Mouse (Mus musculus): Measurements from ENCODE around the gene Cep164. TPM values are rescaled to one million over a fixed set of nuclear protein-coding genes. Genes with fewer than 3 reads are reported as not detected.
"Not testable (repeated sequence)": the region's sequence is repeated elsewhere in the genome, so short reads cannot be mapped to it uniquely, and the experiment has no call there.

Gene Cep164
- polyA plus RNA-seq, 1 experiment = 30.5 TPM

DNA sequence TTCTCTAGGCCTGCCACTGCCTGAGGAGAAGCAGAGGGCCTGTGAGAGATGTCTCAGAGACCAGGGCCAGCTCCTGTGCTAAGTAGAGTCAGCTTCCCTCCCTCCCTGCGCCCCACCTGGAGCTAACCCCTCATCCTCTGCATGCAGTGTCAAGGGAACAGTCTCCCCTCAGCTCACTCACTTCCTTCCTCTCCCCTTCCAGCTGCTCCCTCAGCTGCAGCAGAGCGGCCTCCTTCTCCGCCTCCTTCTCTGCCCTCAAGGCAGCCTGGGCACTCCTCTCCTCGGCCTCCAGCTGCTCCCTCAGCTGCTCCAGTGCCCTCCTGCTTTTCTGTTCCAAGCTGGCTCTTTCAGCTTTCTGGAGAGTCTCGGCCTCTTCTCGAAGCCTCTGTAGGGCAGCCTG lies 49.3 kb downstream of the Cep164 start:
- WGBS = 45% methylated on average over 6 of the region's 6 CpGs
- TF ChIP-seq CTCF (IDR thresholded peaks at IDR 0.05; ENCODE audit: borderline replicate concordance, insufficient read depth, low read depth, low read length) (no peak), POLR2A (IDR thresholded peaks at IDR 0.05; ENCODE audit: borderline replicate concordance, insufficient read depth, low read length) (no peak)
- no peak overlapping the region for H3K4me3 ChIP-seq (replicated peaks; ENCODE audit: insufficient read depth, low read depth, low read length)
- no peaks in the 10 kb centered on the region for H3K27me3 ChIP-seq (ENCODE audit: control insufficient read depth, insufficient read depth, low read length)
- DNase-seq = no peak
- 0 out of 2 replicates have a peak, but pooled peaks cover 4% of the 10 kb centered on the region for H3K4me1 ChIP-seq (ENCODE audit: control insufficient read depth, insufficient read depth, low read length)
- H3K27ac ChIP-seq (ENCODE audit: insufficient read depth, low read length) = no peak overlapping the region

DNA sequence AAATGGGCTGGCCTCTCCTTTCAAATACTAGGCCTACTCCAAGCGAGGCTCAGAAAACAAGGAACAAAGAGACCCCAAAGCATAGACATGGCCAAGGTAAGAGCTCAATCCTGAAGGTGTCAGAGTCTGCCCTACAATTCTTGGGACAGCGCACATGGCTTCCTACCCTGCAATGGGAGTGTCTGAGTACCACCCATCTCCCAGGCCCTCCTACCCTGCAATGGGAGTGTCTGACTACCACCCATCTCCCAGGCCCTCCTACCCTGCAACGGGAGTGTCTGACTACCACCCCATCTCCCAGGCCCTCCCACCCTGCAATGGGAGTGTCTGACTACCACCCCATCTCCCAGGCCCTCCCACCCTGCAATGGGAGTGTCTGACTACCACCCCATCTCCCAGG lies 52.3 kb downstream of the Cep164 start:
- not testable (repeated sequence) for H3K4me1 ChIP-seq (ENCODE audit: control insufficient read depth, insufficient read depth, low read length); DNase-seq; H3K27me3 ChIP-seq (ENCODE audit: control insufficient read depth, insufficient read depth, low read length); H3K4me3 ChIP-seq (replicated peaks; ENCODE audit: insufficient read depth, low read depth, low read length); H3K27ac ChIP-seq (ENCODE audit: insufficient read depth, low read length)
- WGBS = 90% methylated on average over 3 of the region's 3 CpGs

- peaks cover 4% of the 10 kb centered on the region for H3K4me1 ChIP-seq (ENCODE audit: control insufficient read depth, insufficient read depth, low read length)
- DNase-seq = no peak
- WGBS = 85% methylated on average over 6 of the region's 6 CpGs
- no peak overlapping the region for H3K27ac ChIP-seq (ENCODE audit: insufficient read depth, low read length)
- TF ChIP-seq POLR2A (IDR thresholded peaks at IDR 0.05; ENCODE audit: borderline replicate concordance, insufficient read depth, low read length) = no peak
- TF ChIP-seq CTCF (IDR thresholded peaks at IDR 0.05; ENCODE audit: borderline replicate concordance, insufficient read depth, low read depth, low read length) = peak; percentile 7; the same call in 1 of the 2 replicates
- no peak overlapping the region for H3K4me3 ChIP-seq (replicated peaks; ENCODE audit: insufficient read depth, low read depth, low read length)
- H3K27me3 ChIP-seq (ENCODE audit: control insufficient read depth, insufficient read depth, low read length) = no peaks in the 10 kb centered on the region
Observed at GRCm38 (mm10) chr9:45774088-45774487, 54.4 kb downstream of the Cep164 start.

DNA sequence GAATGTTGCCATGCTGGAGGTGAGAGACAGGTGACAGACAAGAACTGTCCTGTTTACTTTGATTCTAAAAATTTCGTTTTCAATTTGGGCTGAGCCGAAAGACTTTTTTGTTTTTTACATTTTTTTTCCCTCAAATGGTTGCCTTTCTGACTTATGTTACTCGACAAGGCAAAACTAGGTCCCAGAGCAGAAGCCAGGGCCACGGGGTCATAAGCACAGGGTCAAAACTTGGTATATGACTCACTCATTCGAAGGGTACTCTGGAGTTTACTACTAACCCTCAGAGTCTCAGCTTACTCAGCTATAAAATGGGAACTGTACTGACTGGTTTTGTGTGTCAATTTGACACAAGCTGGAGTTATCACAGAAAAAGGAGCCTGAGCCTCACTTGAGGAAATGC lies 58.9 kb downstream of the Cep164 start:
- Histone ChIP-seq H3K27me3 (ENCODE audit: control insufficient read depth, insufficient read depth, low read length) (no peaks in the 10 kb centered on the region), H3K27ac (ENCODE audit: insufficient read depth, low read length) (no peak overlapping the region), H3K4me3 (replicated peaks; ENCODE audit: insufficient read depth, low read depth, low read length) (no peak overlapping the region), H3K4me1 (ENCODE audit: control insufficient read depth, insufficient read depth, low read length) (peaks cover 10% of the 10 kb centered on the region)
- WGBS = 89% methylated on average over 5 of the region's 5 CpGs
- DNase-seq = no peak
- TF ChIP-seq POLR2A (IDR thresholded peaks at IDR 0.05; ENCODE audit: borderline replicate concordance, insufficient read depth, low read length) (no peak), CTCF (IDR thresholded peaks at IDR 0.05; ENCODE audit: borderline replicate concordance, insufficient read depth, low read depth, low read length) (no peak)

DNA sequence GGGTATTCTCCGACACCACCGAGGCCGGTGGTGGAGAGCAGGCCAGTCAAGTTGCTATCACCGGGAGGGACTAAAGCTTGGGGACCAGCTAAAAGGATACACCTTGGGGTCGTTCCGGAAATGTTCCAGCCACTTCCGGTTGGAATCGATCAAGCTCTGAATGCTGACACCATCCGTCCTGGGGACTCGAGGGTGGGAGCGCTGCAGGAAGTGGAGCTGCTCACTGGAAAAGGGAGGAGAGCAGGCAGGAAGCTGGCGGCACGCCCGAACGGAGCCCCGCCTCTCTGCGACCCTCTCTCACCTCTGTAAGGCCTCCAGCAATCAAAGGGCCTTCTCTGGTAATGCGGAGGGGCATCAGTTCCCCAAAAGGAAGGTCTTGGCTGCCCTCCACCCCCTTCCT lies 60.1 kb downstream of the Cep164 start:
- TF ChIP-seq POLR2A (IDR thresholded peaks at IDR 0.05; ENCODE audit: borderline replicate concordance, insufficient read depth, low read length) (no peak), CTCF (IDR thresholded peaks at IDR 0.05; ENCODE audit: borderline replicate concordance, insufficient read depth, low read depth, low read length) (no peak)
- Histone ChIP-seq H3K4me3 (replicated peaks; ENCODE audit: insufficient read depth, low read depth, low read length) (no peak overlapping the region), H3K27me3 (ENCODE audit: control insufficient read depth, insufficient read depth, low read length) (no peaks in the 10 kb centered on the region), H3K4me1 (ENCODE audit: control insufficient read depth, insufficient read depth, low read length) (peaks cover 10% of the 10 kb centered on the region), H3K27ac (ENCODE audit: insufficient read depth, low read length) (no peak overlapping the region)
- WGBS = 80% methylated on average over 18 of the region's 18 CpGs
- DNase-seq = no peak

DNA sequence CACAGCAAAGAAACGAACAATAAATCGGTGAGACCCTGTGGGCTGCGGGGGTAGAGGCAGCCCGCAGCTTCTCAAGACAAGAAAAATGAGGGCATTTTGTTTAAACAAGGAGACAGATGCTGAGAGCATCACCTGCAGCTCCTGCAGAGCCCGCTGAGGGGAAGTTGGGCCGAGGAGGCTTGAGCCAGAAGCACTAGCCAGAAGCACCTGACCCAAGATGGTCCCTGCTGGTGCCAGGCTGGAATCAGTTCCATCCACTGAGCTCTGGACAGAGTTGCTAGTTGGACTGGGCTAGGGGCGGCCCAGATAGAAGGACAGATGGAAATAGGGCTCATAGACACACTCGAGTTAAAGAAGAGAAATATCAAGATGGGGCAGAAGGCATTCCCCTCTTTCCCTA lies 61.3 kb downstream of the Cep164 start:
- H3K4me3 ChIP-seq (replicated peaks; ENCODE audit: insufficient read depth, low read depth, low read length) = no peak overlapping the region
- WGBS = 36% methylated on average over 8 of the region's 8 CpGs
- H3K27me3 ChIP-seq (ENCODE audit: control insufficient read depth, insufficient read depth, low read length) = no peaks in the 10 kb centered on the region
- peaks cover 10% of the 10 kb centered on the region for H3K4me1 ChIP-seq (ENCODE audit: control insufficient read depth, insufficient read depth, low read length)
- no peak for TF ChIP-seq POLR2A (IDR thresholded peaks at IDR 0.05; ENCODE audit: borderline replicate concordance, insufficient read depth, low read length)
- no peak for TF ChIP-seq CTCF (IDR thresholded peaks at IDR 0.05; ENCODE audit: borderline replicate concordance, insufficient read depth, low read depth, low read length)
- DNase-seq = peak; percentile 42
- H3K27ac ChIP-seq (ENCODE audit: insufficient read depth, low read length) = no peak overlapping the region

DNA sequence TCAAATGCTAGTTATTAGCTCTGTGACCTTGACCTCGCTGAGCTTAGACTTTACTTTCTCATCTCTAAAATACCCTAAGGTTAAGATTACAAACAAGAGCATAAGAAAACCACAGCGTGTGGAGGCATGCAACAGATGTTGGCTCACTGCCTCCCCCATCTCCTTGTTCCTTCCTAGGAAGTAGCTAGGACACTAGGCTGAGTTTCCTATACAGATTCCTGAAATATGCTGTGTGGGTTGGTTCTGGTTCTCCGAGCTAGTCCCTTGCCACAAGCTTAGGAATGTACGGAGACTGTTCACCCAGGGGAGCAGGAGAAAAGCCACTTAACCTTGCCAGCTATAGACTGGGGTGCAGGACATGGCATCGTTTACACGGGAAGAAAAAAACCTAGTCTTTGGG lies 62.3 kb downstream of the Cep164 start:
- no peak overlapping the region for H3K4me3 ChIP-seq (replicated peaks; ENCODE audit: insufficient read depth, low read depth, low read length)
- WGBS = 78% methylated on average over 6 of the region's 6 CpGs
- H3K4me1 ChIP-seq (ENCODE audit: control insufficient read depth, insufficient read depth, low read length) = peaks cover 7% of the 10 kb centered on the region
- no peak for DNase-seq
- H3K27ac ChIP-seq (ENCODE audit: insufficient read depth, low read length) = no peak overlapping the region
- no peak for TF ChIP-seq CTCF (IDR thresholded peaks at IDR 0.05; ENCODE audit: borderline replicate concordance, insufficient read depth, low read depth, low read length)
- TF ChIP-seq POLR2A (IDR thresholded peaks at IDR 0.05; ENCODE audit: borderline replicate concordance, insufficient read depth, low read length) = no peak
- H3K27me3 ChIP-seq (ENCODE audit: control insufficient read depth, insufficient read depth, low read length) = no peaks in the 10 kb centered on the region

DNA sequence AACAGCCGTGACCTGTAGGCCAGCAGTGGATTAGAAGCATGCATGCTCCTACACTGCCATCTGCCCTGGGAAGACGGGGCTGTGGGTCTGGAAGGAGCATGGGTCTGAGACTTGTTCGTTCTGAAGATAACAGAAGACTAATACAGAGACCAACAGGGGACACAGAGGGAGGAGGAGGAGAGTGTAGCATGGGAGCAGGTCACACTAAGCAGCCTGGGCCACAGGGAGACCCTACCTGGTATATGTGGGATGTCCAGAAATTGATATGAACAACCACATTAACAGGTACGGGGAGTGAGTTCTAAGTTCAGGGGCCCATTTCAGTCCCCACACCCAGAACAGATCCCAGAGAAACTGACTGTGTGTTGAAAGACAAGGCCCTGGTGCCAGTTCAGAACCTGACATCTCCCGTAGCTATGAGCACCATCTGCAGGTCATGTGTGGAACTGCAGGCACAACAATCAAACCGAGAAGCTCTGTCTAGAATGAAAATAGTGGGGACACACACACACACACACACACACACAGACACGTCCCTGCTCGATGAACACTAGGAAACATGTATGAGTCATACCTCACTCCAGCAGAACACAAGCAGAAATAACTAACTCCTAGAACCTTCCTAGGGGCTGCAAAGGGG lies 73.9 kb downstream of the Cep164 start:
- no peak overlapping the region for H3K27ac ChIP-seq (ENCODE audit: insufficient read depth, low read length)
- no peaks in the 10 kb centered on the region for H3K4me1 ChIP-seq (ENCODE audit: control insufficient read depth, insufficient read depth, low read length)
- peak; percentile 75 to 87 for DNase-seq
- H3K4me3 ChIP-seq (replicated peaks; ENCODE audit: insufficient read depth, low read depth, low read length) = no peak overlapping the region
- TF ChIP-seq POLR2A (IDR thresholded peaks at IDR 0.05; ENCODE audit: borderline replicate concordance, insufficient read depth, low read length) = no peak
- TF ChIP-seq CTCF (IDR thresholded peaks at IDR 0.05; ENCODE audit: borderline replicate concordance, insufficient read depth, low read depth, low read length) = peak; percentile 98
- H3K27me3 ChIP-seq (ENCODE audit: control insufficient read depth, insufficient read depth, low read length) = no peaks in the 10 kb centered on the region
- 35% methylated on average over 8 of the region's 8 CpGs for WGBS
